Mouse (Mus musculus) bone marrow macrophage, adult 2 months (primary cell): ENCODE measurements around the gene Sun2. TPM values are rescaled to one million over a fixed set of nuclear protein-coding genes. Genes with fewer than 3 reads are reported as not detected.
A peak's percentile ranks its signal among the peaks of the same experiment; 100 is the strongest.

ENCODE experiments used
- H3K27ac ChIP-seq: 2 replicates; pipeline ENCODE4 v1.5.1; 2012; ENCODE audit warnings: low read depth, low read length; ENCODE audit not compliant: insufficient read depth
- H3K4me1 ChIP-seq: 2 replicates; pipeline ENCODE4 v1.6.1; 2012; ENCODE audit warnings: low read length; ENCODE audit not compliant: control insufficient read depth, insufficient read depth
- H3K4me3 ChIP-seq: 2 replicates; pipeline ENCODE4 v1.5.1; 2012; ENCODE audit warnings: mild to moderate bottlenecking, low read length, moderate library complexity; ENCODE audit not compliant: insufficient read depth
- CTCF ChIP-seq: IDR thresholded peaks from 2 replicates; pipeline ENCODE4 v1.5.1; 2012; ENCODE audit warnings: low read depth, mild to moderate bottlenecking, low read length, moderate library complexity
- POLR2A ChIP-seq: IDR thresholded peaks from 2 replicates; pipeline ENCODE4 v1.6.1; 2012; ENCODE audit warnings: mild to moderate bottlenecking, low read depth, low read length, borderline replicate concordance
- polyA plus RNA-seq: library from polyadenylated mRNA; stranded (reverse); fragments of >200 nt; gene quantifications from 2 replicates; pipeline ENCODE4 v1.2.4, GENCODE M21; 2012; ENCODE audit not compliant: missing spikeins, insufficient read depth, insufficient read length

Gene Sun2
- polyA plus RNA-seq, 1 experiment: 63.2 TPM

- Histone ChIP-seq H3K4me3 (peak overlapping the region; percentile 50), H3K27ac (no peak overlapping the region), H3K4me1 (peaks cover 31% of the 10 kb centered on the region)
- no peak for TF ChIP-seq POLR2A
These were observed 52.5 kb downstream of the Sun2 start for GRCm38 (mm10) chr15:79689662-79690425.

GRCm38 (mm10) chr15:79688268-79688956, 53.9 kb downstream of the Sun2 start:
- no peak for TF ChIP-seq CTCF
- TF ChIP-seq POLR2A: no peak
- Histone ChIP-seq H3K27ac (peak overlapping the region; percentile 62), H3K4me1 (peaks cover 32% of the 10 kb centered on the region), H3K4me3 (peak overlapping the region; percentile 99)

DNA sequence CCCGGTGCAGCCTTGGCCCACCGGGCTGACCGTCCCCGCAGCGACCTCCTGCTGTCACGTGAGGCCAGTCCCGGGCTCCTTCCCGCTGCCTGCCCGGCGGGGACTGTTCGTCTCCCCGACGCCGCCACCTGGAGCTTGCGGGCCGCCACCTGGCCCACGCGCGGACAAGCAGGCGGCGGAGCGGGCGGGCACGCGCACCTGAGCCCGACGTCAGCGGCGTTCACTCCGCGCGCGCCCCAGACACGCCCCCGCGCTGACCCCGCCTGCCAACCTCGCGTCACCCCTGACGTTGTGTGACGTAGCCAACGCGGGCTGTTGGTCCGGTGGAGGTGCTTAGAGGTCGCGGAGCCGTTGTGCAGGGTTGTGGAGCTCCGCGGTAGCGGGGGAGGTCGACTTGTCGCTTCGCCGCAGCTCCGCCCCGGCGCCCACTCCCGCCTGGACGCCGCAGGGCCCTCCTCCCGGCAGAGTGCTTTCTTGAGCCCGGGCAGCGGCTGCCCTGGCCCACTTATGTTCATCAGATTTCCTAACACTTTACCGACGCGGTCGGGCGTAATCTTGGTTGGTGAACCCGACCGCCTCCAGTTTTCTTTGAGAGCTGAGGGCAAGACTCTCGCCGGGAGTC, 54.6 kb downstream of the Sun2 start, which contains the start of gene Josd1:
Gene Josd1 (minus strand): TSS at position 274 of the 622 bp plus-strand sequence.
- TF ChIP-seq POLR2A (no peak), CTCF (no peak)
- Histone ChIP-seq H3K4me1 (peaks cover 32% of the 10 kb centered on the region), H3K4me3 (peak within 1 kb of the TSS; percentile 99), H3K27ac (peak within 1 kb of the TSS; percentile 62)

DNA sequence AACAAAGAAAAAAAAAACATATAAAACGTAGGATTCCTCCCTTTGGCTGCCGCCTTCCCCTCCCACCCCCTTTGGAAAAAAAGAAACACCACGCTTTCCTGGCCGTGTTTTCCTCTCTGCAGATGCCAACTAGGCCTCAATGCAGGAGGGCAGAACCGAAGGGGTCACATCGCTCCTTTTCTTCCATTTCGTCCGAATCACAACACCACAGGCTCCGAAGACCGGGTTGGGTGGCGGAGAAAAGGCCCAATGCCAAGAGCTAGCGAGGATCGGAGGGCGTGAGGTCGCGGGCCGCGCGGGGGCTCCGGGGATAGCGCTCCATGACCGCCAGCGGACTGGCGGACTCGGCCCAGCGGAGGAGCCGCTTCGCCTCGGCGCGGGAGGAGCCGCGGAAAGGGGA, 55.2 kb downstream of the Sun2 start:
- peak overlapping the region; percentile 62 for H3K27ac ChIP-seq
- no peak for TF ChIP-seq POLR2A
- no peak for TF ChIP-seq CTCF
- peak overlapping the region; percentile 99 for H3K4me3 ChIP-seq
- H3K4me1 ChIP-seq: peaks cover 33% of the 10 kb centered on the region

DNA sequence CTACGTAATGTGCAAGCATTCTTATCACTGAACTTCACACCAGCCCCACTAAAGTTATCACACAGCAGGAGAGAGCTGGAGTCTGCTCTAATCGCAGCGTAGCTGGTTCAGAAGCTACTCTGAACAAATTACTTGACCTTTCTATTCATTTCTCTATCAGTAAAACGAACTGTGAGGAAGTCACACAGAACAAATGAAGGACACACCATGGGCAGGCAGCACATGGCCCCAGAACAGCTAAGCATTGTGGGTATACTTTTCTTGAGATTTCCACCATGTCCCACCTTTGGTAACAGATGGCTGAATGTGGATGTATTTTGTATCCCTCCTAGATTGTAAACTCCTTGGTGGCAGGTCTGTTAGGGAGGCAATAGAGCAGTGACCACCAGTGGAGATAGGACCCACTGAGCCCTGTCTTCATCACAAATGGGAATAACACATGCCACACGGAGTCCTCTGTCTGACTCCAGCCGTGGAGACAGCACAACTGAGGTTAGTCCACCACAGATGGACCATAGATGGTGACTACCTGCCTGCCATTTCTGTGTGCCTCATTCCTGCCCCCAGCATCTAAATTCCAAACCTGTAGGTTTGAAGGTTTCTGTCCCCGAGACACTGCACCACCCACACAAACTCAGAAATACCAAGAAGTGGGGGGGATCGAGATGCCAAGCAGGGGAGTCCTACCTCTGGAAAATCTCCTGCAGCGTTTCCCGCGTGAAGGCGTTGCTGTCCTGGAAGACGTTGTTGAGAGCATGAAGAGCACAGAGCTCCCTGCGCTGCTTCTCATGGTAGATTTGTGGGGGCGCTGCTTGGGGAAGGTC, 56.1 kb downstream of the Sun2 start:
- 0 out of 2 replicates have a peak overlapping the region, but pooled peaks have one; percentile 27 for H3K27ac ChIP-seq
- H3K4me3 ChIP-seq: peak overlapping the region; percentile 99
- TF ChIP-seq POLR2A (no peak), CTCF (no peak)
- H3K4me1 ChIP-seq: peaks cover 34% of the 10 kb centered on the region

DNA sequence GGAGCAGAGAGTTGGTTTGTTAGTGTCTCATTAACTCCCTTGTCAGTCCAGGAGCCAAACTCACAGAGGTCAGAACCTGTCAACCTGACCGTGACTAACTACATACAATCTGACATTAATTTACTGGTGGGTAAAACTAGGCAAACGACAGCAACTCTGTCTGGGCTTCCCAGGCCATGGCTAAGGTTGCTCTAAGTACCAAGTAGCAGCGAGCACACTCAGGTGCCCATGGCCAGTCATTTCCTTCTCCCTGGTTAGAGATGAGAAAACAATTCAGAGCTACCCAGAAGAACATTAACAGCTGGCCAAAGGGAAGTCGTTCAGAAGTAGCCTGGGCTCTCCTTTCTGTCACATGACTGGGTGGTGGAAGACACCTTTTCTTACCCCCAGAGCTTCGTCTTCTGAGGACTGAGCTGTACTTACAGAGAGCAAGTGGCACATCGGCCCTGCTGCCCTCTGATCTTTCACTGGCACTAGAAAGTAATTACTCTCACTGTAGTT, 57.1 kb downstream of the Sun2 start:
- Histone ChIP-seq H3K27ac (0 out of 2 replicates have a peak overlapping the region, but pooled peaks have one; percentile 11), H3K4me1 (peaks cover 37% of the 10 kb centered on the region), H3K4me3 (peak overlapping the region; percentile 99)
- TF ChIP-seq CTCF (no peak), POLR2A (no peak)

GRCm38 (mm10) chr15:79684616-79685015, 57.7 kb downstream of the Sun2 start:
- Histone ChIP-seq H3K27ac (no peak overlapping the region), H3K4me3 (peak overlapping the region; percentile 99), H3K4me1 (peaks cover 37% of the 10 kb centered on the region)
- TF ChIP-seq POLR2A (no peak), CTCF (no peak)

DNA sequence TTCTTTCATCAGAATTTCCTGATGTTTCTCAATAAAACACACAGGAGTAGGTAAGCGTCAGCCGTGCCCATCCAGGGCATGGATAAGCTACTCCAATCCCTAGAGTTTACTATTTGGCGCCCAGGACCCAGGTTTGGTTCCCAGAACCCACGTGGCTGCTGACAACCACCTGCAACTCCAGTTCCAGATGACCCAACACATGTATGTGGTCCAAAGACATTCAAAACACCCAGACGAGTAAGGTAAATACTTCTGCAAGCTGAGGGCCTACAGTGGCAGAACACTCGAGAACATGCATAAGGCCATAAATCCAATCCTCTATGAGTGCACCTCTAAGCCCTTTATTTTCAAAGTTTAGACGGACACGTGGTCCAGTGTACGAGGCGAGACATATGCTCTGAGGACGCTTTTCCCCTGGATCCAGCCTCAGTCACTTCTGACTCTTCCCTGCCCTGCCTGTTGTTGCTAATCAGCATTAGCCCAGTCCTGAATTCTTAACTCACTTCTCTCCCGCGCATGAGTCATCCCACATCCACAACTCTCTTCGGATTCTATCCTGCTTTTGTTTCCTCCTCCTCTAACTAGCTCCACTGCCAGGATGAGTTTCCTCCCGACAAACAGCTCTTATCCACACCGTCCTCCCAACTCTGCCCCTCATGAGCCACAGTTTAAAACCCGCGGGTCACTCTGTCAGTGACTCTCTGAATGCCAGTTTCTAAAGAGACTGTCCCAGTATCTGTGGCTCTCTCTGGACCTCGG, 58.5 kb downstream of the Sun2 start:
- H3K4me3 ChIP-seq: peak overlapping the region; percentile 99
- no peak overlapping the region for H3K27ac ChIP-seq
- peaks cover 33% of the 10 kb centered on the region for H3K4me1 ChIP-seq
- TF ChIP-seq CTCF (no peak), POLR2A (no peak)

GRCm38 (mm10) chr15:79683146-79683545, 59.2 kb downstream of the Sun2 start:
- peaks cover 33% of the 10 kb centered on the region for H3K4me1 ChIP-seq
- no peak overlapping the region for H3K4me3 ChIP-seq
- no peak overlapping the region for H3K27ac ChIP-seq
- no peak for TF ChIP-seq POLR2A
- no peak for TF ChIP-seq CTCF
